Mouse (Mus musculus) cerebellum, adult 11-12 months (tissue): ENCODE data around the gene Ralgps1.
A peak's percentile ranks its signal among the peaks of the same experiment; 100 is the strongest.

Experiments
- DNase-seq: peaks from one replicate; pipeline ENCODE4 v3.0.0; 2022

The Ralgps1 gene

GRCm38 (mm10) chr2:33232782-33233570, 138.3 kb downstream of the Ralgps1 start:
- no peak for DNase-seq

GRCm38 (mm10) chr2:33231788-33232187, 139.5 kb downstream of the Ralgps1 start:
- DNase-seq, result no peak

GRCm38 (mm10) chr2:33230701-33231100, 140.6 kb downstream of the Ralgps1 start:
- no peak for DNase-seq

GRCm38 (mm10) chr2:33228551-33228950, 142.7 kb downstream of the Ralgps1 start:
- no peak for DNase-seq

GRCm38 (mm10) chr2:33228077-33228476, 143.2 kb downstream of the Ralgps1 start:
- no peak for DNase-seq

- no peak for DNase-seq
Observed at GRCm38 (mm10) chr2:33225921-33226320, 145.4 kb downstream of the Ralgps1 start.

GRCm38 (mm10) chr2:33223656-33224358, 147.5 kb downstream of the Ralgps1 start:
- DNase-seq, result no peak

GRCm38 (mm10) chr2:33222480-33222879, 148.8 kb downstream of the Ralgps1 start:
- no peak for DNase-seq

DNA sequence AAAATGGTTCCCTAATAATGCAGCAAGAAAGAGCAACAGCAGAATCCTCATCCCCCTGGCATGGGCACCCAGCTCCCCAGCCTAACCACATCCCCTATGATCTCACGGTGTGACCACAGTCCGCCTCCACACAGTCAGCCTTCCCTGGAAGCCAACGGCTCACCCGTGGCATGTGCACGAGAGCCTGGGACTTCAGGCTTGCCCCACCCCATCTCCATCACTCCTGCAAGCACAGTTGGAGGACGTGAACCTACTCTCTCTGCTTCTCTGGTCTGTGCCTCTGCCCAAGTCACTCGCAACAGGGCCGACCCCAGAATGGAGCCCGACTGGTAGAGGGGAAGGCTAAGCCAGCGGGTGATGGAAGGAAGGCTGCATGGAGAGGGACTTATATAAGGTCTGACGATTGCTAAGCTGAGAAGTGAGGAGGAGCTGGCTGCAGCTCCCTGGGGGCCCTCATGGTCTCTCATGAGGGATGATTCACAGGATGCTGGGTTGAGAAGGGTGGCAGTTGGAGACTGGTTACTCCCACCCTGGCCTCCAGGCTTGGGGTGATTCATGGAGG, 149.9 kb downstream of the Ralgps1 start:
- no peak for DNase-seq

GRCm38 (mm10) chr2:33220674-33221338, 150.5 kb downstream of the Ralgps1 start:
- DNase-seq, result no peak

DNA sequence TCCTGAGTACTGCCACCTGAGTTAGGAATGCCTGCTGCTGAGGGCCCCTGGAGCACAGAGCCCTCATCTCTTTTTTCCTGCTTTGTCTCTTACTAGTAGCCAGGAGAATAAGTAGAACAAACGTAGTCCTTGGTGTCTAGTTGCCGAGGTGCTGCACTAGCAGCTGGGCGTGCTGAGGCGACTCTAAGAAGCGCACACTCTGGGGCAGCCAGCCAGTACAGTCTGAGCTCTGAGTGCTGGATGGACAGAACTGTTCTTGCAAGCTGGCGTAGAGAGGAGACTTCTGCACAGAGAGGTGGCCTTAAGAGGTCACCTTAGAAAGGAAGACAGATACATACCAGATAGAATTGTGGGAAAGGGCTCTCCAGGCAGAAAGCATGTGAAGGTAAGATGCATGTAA, 151.0 kb downstream of the Ralgps1 start:
- DNase-seq, result no peak

GRCm38 (mm10) chr2:33219637-33220036, 151.6 kb downstream of the Ralgps1 start:
- DNase-seq, result no peak

GRCm38 (mm10) chr2:33218903-33219625, 152.2 kb downstream of the Ralgps1 start:
- DNase-seq, result no peak

DNA sequence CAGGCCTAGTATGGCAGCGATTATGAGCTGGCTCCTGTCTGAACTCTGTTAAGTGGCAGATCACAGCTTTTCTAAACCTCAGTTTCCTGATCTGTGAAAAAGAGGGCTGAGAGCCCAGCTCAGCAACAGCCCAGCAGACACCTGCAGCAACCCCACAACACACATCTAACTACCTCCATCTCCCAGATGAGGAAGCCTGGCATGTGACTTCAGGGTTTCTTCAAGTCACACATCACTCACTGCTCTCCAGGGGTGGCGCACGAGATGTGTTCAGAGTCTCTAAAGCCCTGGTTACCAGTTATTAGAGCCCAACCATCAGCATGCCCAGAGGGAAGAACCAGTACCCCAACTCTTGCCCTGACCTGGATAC, 153.9 kb downstream of the Ralgps1 start:
- DNase-seq, result no peak

- DNase-seq, result no peak
Observed at GRCm38 (mm10) chr2:33216645-33217424, 154.5 kb downstream of the Ralgps1 start.

DNA sequence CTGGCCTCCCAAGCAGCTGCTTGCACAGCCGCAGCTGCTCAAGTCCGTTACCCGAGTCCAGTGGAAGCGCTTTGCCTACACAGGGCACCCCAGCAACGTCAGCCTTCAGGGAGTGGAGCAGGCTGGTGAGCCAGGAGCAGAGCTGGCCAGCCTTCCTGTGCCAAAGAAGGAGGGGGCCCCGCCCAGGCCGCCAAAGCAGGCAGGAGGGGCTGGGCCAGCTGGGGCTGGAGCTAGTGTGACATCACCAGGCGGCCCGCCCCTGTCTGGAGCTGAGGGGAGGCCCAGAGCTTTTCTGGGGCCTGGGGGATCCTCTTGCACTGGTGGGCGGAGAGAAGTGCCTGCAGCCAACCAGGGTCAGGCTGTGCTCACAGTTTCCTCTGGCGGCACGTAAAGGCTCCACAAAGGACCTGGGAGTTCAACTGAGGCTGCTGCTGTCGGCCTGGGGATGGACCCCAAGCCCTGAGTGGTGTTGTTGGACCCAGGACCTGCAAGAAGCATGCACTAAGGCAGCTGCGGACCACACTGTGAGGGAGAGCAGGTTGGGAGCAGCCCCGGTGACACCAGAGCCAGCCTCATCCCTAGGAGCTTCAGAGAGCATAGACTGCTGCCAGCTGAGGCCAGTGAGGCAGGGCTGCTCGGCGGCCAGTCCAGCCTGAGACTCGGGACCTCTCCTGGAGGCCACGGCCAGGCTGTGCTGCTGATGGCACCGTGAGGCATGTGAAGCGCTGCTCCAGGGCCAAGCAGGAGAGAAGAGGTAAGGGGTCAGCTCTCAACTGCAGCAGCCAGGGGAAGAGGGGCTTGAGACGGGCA, 155.4 kb downstream of the Ralgps1 start, which contains the start of gene Angptl2:
Gene Angptl2, plus strand, starts transcription at position 370 of the 810 bp plus-strand sequence.
- DNase-seq, result peak; percentile 83

DNA sequence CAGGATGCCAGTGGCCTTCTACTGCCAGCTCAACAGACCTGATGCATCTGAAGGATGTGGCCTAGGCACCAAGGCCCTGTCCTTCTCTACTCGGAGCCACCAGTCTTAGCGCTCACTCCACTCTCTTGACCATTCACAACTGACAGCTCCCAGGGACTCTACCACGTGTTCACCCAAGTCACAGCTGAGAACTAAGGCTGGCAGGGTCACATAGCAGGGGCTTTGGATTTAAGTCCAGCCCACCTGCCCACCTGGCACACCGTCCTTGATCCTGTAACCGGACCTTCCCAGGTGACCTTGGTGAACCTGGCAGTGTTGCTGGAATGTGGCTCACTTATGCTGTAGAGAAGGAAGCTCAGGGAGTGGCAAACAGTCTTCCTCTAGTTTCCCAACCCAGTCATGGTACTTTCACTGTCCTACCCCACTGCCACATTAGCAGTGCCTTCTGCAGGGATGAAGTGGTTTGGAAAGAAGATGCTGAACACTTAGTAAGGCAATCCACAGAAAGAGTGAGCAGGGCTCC, 156.0 kb downstream of the Ralgps1 start:
- peak; percentile 36 for DNase-seq

DNA sequence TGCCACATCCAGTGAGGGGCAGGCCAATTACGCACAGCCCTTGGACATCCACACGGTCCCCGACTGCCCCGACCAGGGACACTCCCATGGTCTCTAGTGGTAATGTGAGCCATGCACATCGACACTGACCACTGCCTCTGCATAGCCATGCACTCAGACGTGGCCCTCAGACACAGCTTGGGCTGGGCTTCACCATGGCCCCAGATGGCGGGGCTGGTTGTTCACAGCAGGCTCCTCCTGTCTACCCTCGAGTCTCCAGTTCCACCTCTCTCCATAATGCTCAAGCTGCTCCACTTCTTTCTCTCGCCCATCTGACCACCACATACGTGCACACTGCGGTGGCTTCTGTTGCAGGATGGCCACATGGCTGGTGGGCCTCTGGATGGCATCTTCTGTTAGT, 160.0 kb downstream of the Ralgps1 start:
- DNase-seq, result peak; percentile 79

GRCm38 (mm10) chr2:33210841-33211240, 160.4 kb downstream of the Ralgps1 start:
- DNase-seq, result peak; percentile 38

DNA sequence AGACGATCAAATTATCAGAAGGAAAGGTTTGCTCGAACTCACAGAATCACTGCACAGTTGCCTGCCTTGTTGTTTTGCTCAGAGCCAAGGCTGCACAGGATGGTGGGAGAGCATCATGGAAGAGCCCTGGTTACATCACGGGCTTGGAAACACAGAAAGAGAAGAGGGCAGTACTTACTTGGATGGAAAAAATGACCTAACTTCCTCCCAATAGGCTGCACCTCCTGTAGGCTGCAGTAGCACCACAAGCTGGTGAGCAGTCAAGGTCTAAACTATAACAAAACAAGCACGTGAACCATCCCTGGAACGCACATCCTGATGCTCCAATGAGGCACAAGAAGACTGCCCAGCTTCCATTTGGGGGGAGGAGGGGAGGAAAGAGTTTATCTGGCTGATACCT, 163.2 kb downstream of the Ralgps1 start:
- no peak for DNase-seq

- no peak for DNase-seq
Observed at GRCm38 (mm10) chr2:33207069-33207468, 164.2 kb downstream of the Ralgps1 start.
